ENCODE assay signal across 8 mouse cellular contexts in genomic region chr13:63900679-63901302, GRCm38 (mm10).
DNase-seq lines count a peak whose midpoint lies in the region; ATAC-seq and TF ChIP-seq lines count a peak whose summit lies in the region.

No protein-coding gene starts in this region.

- WGBS in lung, embryonic 14.5 days, result 22% methylated on average over 12 of the region's 12 CpGs
- 40% methylated on average over 12 of the region's 12 CpGs for WGBS in lung, adult 2 months
- WGBS in forebrain, embryonic 10.5 days, result 9% methylated on average over 12 of the region's 12 CpGs
- WGBS in hindbrain, embryonic 16.5 days, result 14% methylated on average over 12 of the region's 12 CpGs
- 26% methylated on average over 12 of the region's 12 CpGs for WGBS in neural tube, embryonic 12.5 days

- DNase-seq in lung, embryonic 14.5 days, result no peak
- no peak for DNase-seq in lung, adult 2 months
- DNase-seq in forebrain, embryonic 10.5 days (ENCODE audit: extremely low spot score, low spot score), result no peak
- no peak for DNase-seq in natural killer cell, adult 2 months (ENCODE audit: low spot score in 2 of 2)
- no peak for DNase-seq in adrenal gland, adult (ENCODE audit: inconsistent age in 2 of 2, low spot score in 1 of 2)

- 0 out of 2 replicates have a peak, but pooled peaks have one; percentile 15 for ATAC-seq in lung, embryonic 14.5 days (ENCODE audit: insufficient read depth)
- ATAC-seq in hindbrain, embryonic 16.5 days, result peak; percentile 19
- ATAC-seq in neural tube, embryonic 12.5 days (ENCODE audit: low FRiP score, low read depth), result no peak; the same call in 1 of the 2 replicates
- ATAC-seq in monocyte, adult 5-6 weeks (replicated peaks; ENCODE audit: insufficient number of reproducible peaks, low FRiP score, low TSS enrichment, poor library complexity, severe bottlenecking), result no peak

- no peak for TF ChIP-seq POLR2A in lung, adult 2 months (IDR thresholded peaks at IDR 0.05; ENCODE audit: borderline replicate concordance, extremely low read depth, low read depth, low read length)

- no peak for TF ChIP-seq CTCF in lung, embryonic 14.5 days (IDR thresholded peaks at IDR 0.05; ENCODE audit: low read depth)
- TF ChIP-seq CTCF in lung, adult 2 months (IDR thresholded peaks at IDR 0.05; ENCODE audit: insufficient read depth, low read length), result no peak

- H3K4me3 ChIP-seq in lung, embryonic 14.5 days (ENCODE audit: low read depth, low read length), result peak overlapping the region; percentile 24; the same call in 1 of the 2 replicates
- H3K4me3 ChIP-seq in lung, adult 2 months (replicated peaks; ENCODE audit: extremely low read depth, low read depth, low read length), result no peak overlapping the region
- H3K4me3 ChIP-seq in forebrain, embryonic 10.5 days, result peak overlapping the region; percentile 46
- peak overlapping the region; percentile 35 for H3K4me3 ChIP-seq in hindbrain, embryonic 16.5 days (ENCODE audit: low read length)
- peak overlapping the region; percentile 21; the same call in 1 of the 2 replicates for H3K4me3 ChIP-seq in neural tube, embryonic 12.5 days

- H3K4me1 ChIP-seq in lung, embryonic 14.5 days (ENCODE audit: insufficient read depth), result peaks cover 16% of the 10 kb centered on the region
- no peaks in the 10 kb centered on the region for H3K4me1 ChIP-seq in lung, adult 2 months (ENCODE audit: control insufficient read depth, insufficient read depth, low read length)
- peaks cover 19% of the 10 kb centered on the region for H3K4me1 ChIP-seq in forebrain, embryonic 10.5 days
- peaks cover 16% of the 10 kb centered on the region for H3K4me1 ChIP-seq in hindbrain, embryonic 16.5 days (ENCODE audit: control insufficient read depth, insufficient read depth, low read depth, low read length)
- peaks cover 16% of the 10 kb centered on the region for H3K4me1 ChIP-seq in neural tube, embryonic 12.5 days

- H3K36me3 ChIP-seq in lung, embryonic 14.5 days (ENCODE audit: insufficient read depth), result 0 out of 2 replicates have a peak, but pooled peaks cover 5% of the 10 kb centered on the region
- peaks cover 8% of the 10 kb centered on the region; the same call in 1 of the 2 replicates for H3K36me3 ChIP-seq in forebrain, embryonic 10.5 days (replicated peaks)
- no peaks in the 10 kb centered on the region for H3K36me3 ChIP-seq in hindbrain, embryonic 16.5 days (ENCODE audit: control insufficient read depth, insufficient read depth, low read length)
- no peaks in the 10 kb centered on the region for H3K36me3 ChIP-seq in neural tube, embryonic 12.5 days

- no peaks in the 10 kb centered on the region for H3K9me3 ChIP-seq in lung, embryonic 14.5 days (ENCODE audit: low read depth, low read length)
- H3K9me3 ChIP-seq in forebrain, embryonic 10.5 days, result no peaks in the 10 kb centered on the region
- H3K9me3 ChIP-seq in hindbrain, embryonic 16.5 days (ENCODE audit: control insufficient read depth, low read length), result no peaks in the 10 kb centered on the region
- no peaks in the 10 kb centered on the region for H3K9me3 ChIP-seq in neural tube, embryonic 12.5 days

- peak overlapping the region; percentile 82; the same call in 1 of the 2 replicates for H3K27ac ChIP-seq in lung, embryonic 14.5 days (ENCODE audit: low read depth)
- H3K27ac ChIP-seq in forebrain, embryonic 10.5 days, result no peak overlapping the region
- H3K27ac ChIP-seq in hindbrain, embryonic 16.5 days (ENCODE audit: low read depth, low read length), result peak overlapping the region; percentile 46; the same call in 1 of the 2 replicates
- no peak overlapping the region for H3K27ac ChIP-seq in neural tube, embryonic 12.5 days

- H3K27me3 ChIP-seq in lung, embryonic 14.5 days (ENCODE audit: insufficient read depth, low read length), result no peaks in the 10 kb centered on the region
- peaks cover 46% of the 10 kb centered on the region for H3K27me3 ChIP-seq in forebrain, embryonic 10.5 days (ENCODE audit: poor library complexity, severe bottlenecking)
- no peaks in the 10 kb centered on the region for H3K27me3 ChIP-seq in hindbrain, embryonic 16.5 days (replicated peaks; ENCODE audit: control insufficient read depth, insufficient read depth, low read length)
- peaks cover 11% of the 10 kb centered on the region for H3K27me3 ChIP-seq in neural tube, embryonic 12.5 days (replicated peaks)

- H3K4me2 ChIP-seq in lung, embryonic 14.5 days, result peak overlapping the region; percentile 56
- peak overlapping the region; percentile 61 for H3K4me2 ChIP-seq in hindbrain, embryonic 16.5 days (ENCODE audit: low read length)
- peak overlapping the region; percentile 64 for H3K4me2 ChIP-seq in neural tube, embryonic 12.5 days (replicated peaks)

- no peak overlapping the region for H3K9ac ChIP-seq in lung, embryonic 14.5 days
- H3K9ac ChIP-seq in hindbrain, embryonic 16.5 days (ENCODE audit: low read depth, low read length), result peak overlapping the region; percentile 57; the same call in 1 of the 2 replicates
- peak overlapping the region; percentile 38 for H3K9ac ChIP-seq in neural tube, embryonic 12.5 days

Comparison
In these comparisons a context has a peak if more than half of its experiments do, and no peak if none do; other contexts are left out.
1. ATAC-seq: peak in lung, embryonic 14.5 days (single experiment) and hindbrain, embryonic 16.5 days (single experiment); none in neural tube, embryonic 12.5 days (single experiment) and monocyte, adult 5-6 weeks (single experiment).
2. H3K27ac ChIP-seq: peak in lung, embryonic 14.5 days (single experiment) and hindbrain, embryonic 16.5 days (single experiment); none in forebrain, embryonic 10.5 days (single experiment) and neural tube, embryonic 12.5 days (single experiment).
3. Peak in every context shown above with its lines, with median percentiles within 50 percentile points of each other: H3K4me2 ChIP-seq.